Mouse (Mus musculus) olfactory bulb, adult 2 months (tissue): ENCODE measurements around the gene Ptprg. TPM values are rescaled to one million over a fixed set of nuclear protein-coding genes. Genes with fewer than 3 reads are reported as not detected.

ENCODE experiments used
- H3K27ac ChIP-seq: fragments of 200-500 bp; 2 replicates; pipeline ENCODE4 v1.5.1; 2012; ENCODE audit warnings: low read depth, low read length; ENCODE audit not compliant: insufficient read depth
- H3K4me1 ChIP-seq: fragments of 200-500 bp; 2 replicates; pipeline ENCODE4 v1.6.1; 2012; ENCODE audit warnings: low read length; ENCODE audit not compliant: control insufficient read depth, insufficient read depth
- H3K4me3 ChIP-seq: fragments of 200-500 bp; 2 replicates; pipeline ENCODE4 v1.5.1; 2012; ENCODE audit warnings: mild to moderate bottlenecking, low read depth, low read length, moderate library complexity; ENCODE audit not compliant: insufficient read depth
- CTCF ChIP-seq: fragments of 200-500 bp; IDR thresholded peaks from 2 replicates; pipeline ENCODE4 v1.5.1; 2012; ENCODE audit warnings: low read depth, mild to moderate bottlenecking, low read length, moderate library complexity; ENCODE audit not compliant: insufficient read depth
- POLR2A ChIP-seq: fragments of 200-500 bp; IDR thresholded peaks from 2 replicates; pipeline ENCODE4 v1.6.1; 2012; ENCODE audit warnings: mild to moderate bottlenecking, low read depth, low read length, moderate library complexity; ENCODE audit not compliant: insufficient read depth
- WGBS: fragments of 180-500 bp; shearing (Covaris S2); methylation state at CpG from one replicate; pipeline ENCODE4 v1.1.7; 2018; 5-methylcytosine and 5-hydroxymethylcytosine counted together
- polyA plus RNA-seq: library from polyadenylated mRNA; stranded (reverse); fragments of >200 nt; gene quantifications from 2 replicates; pipeline ENCODE4 v1.2.4, GENCODE M21; 2012; ENCODE audit warnings: low replicate concordance; ENCODE audit not compliant: missing spikeins, insufficient read depth, insufficient read length

The Ptprg gene
- polyA plus RNA-seq, 1 experiment = not detected

- TF ChIP-seq CTCF (no peak), POLR2A (no peak)
- 94% methylated on average over 6 of the region's 6 CpGs for WGBS
- Histone ChIP-seq H3K27ac (no peak overlapping the region), H3K4me1 (peaks cover 3% of the 10 kb centered on the region; the same call in 1 of the 2 replicates), H3K4me3 (no peak overlapping the region)
Measured at GRCm38 (mm10) chr14:11758185-11758584, 204.9 kb downstream of the Ptprg start.

GRCm38 (mm10) chr14:11759356-11759755 lies 206.0 kb downstream of the Ptprg start:
- 96% methylated on average over 1 of the region's 1 CpGs for WGBS
- TF ChIP-seq CTCF = no peak
- TF ChIP-seq POLR2A = no peak

GRCm38 (mm10) chr14:11762995-11763394 lies 209.7 kb downstream of the Ptprg start:
- no peak overlapping the region for H3K4me3 ChIP-seq
- H3K4me1 ChIP-seq = peaks cover 2% of the 10 kb centered on the region; the same call in 1 of the 2 replicates
- TF ChIP-seq POLR2A (no peak), CTCF (no peak)
- WGBS = 89% methylated on average over 7 of the region's 7 CpGs
- no peak overlapping the region for H3K27ac ChIP-seq

More at GRCm38 (mm10) chr14:11759356-11759755, 206.0 kb downstream of the Ptprg start:
- H3K4me3 ChIP-seq = no peak overlapping the region
- H3K4me1 ChIP-seq = peaks cover 4% of the 10 kb centered on the region; the same call in 1 of the 2 replicates
- no peak overlapping the region for H3K27ac ChIP-seq

GRCm38 (mm10) chr14:11772736-11773135 lies 219.4 kb downstream of the Ptprg start:
- 89% methylated on average over 5 of the region's 5 CpGs for WGBS
- Histone ChIP-seq H3K4me1 (peaks cover 4% of the 10 kb centered on the region; the same call in 1 of the 2 replicates), H3K27ac (no peak overlapping the region), H3K4me3 (no peak overlapping the region)
- TF ChIP-seq CTCF (no peak), POLR2A (no peak)

- no peak for TF ChIP-seq POLR2A
- no peak for TF ChIP-seq CTCF
- Histone ChIP-seq H3K4me1 (peaks cover 4% of the 10 kb centered on the region; the same call in 1 of the 2 replicates), H3K27ac (no peak overlapping the region), H3K4me3 (no peak overlapping the region)
- 74% methylated on average over 4 of the region's 4 CpGs for WGBS
Measured at GRCm38 (mm10) chr14:11774476-11775037, 221.2 kb downstream of the Ptprg start.

- Histone ChIP-seq H3K4me3 (no peak overlapping the region), H3K27ac (no peak overlapping the region), H3K4me1 (peaks cover 4% of the 10 kb centered on the region; the same call in 1 of the 2 replicates)
- no peak for TF ChIP-seq POLR2A
- no peak for TF ChIP-seq CTCF
- WGBS = 50% methylated on average over 11 of the region's 11 CpGs
Measured at GRCm38 (mm10) chr14:11775204-11775603, 221.9 kb downstream of the Ptprg start.

GRCm38 (mm10) chr14:11775951-11776495 lies 222.7 kb downstream of the Ptprg start:
- WGBS = 83% methylated on average over 6 of the region's 6 CpGs
- Histone ChIP-seq H3K27ac (no peak overlapping the region), H3K4me1 (peaks cover 4% of the 10 kb centered on the region; the same call in 1 of the 2 replicates), H3K4me3 (no peak overlapping the region)
- no peak for TF ChIP-seq CTCF
- TF ChIP-seq POLR2A = no peak

- no peak overlapping the region for H3K27ac ChIP-seq
- TF ChIP-seq CTCF = no peak
- no peak for TF ChIP-seq POLR2A
- WGBS = 94% methylated on average over 6 of the region's 6 CpGs
- H3K4me3 ChIP-seq = no peak overlapping the region
- H3K4me1 ChIP-seq = peaks cover 4% of the 10 kb centered on the region; the same call in 1 of the 2 replicates
Measured at GRCm38 (mm10) chr14:11776566-11776965, 223.2 kb downstream of the Ptprg start.

- Histone ChIP-seq H3K4me3 (no peak overlapping the region), H3K27ac (no peak overlapping the region), H3K4me1 (no peaks in the 10 kb centered on the region)
- TF ChIP-seq POLR2A (no peak), CTCF (no peak)
- 69% methylated on average over 4 of the region's 4 CpGs for WGBS
Measured at GRCm38 (mm10) chr14:11791190-11791589, 237.9 kb downstream of the Ptprg start.

GRCm38 (mm10) chr14:11793847-11794246 lies 240.5 kb downstream of the Ptprg start:
- H3K4me3 ChIP-seq = no peak overlapping the region
- H3K4me1 ChIP-seq = no peaks in the 10 kb centered on the region
- TF ChIP-seq CTCF (no peak), POLR2A (no peak)
- no peak overlapping the region for H3K27ac ChIP-seq
- WGBS = 68% methylated on average over 3 of the region's 3 CpGs
